Mouse (Mus musculus) neural tube, embryonic 11.5 days (tissue): ENCODE data around the gene Cdh13. TPM values are rescaled to one million over a fixed set of nuclear protein-coding genes. Genes with fewer than 3 reads are reported as not detected.

Source experiments
- ATAC-seq: fragments of 200-750 bp; cut with Nextera tagmentation; 2 replicates; pipeline ENCODE4 v1.8.0; 2017; ENCODE audit warnings: moderate number of reproducible peaks, mild to moderate bottlenecking, moderate TSS enrichment, moderate library complexity; ENCODE audit not compliant: insufficient read depth, low FRiP score, low TSS enrichment
- DNase-seq: peaks from one replicate; pipeline ENCODE4 v3.0.0-alpha.2; 2015; ENCODE audit warnings: low spot score
- H3K27ac ChIP-seq: fragments of 300-500 bp; sonication (generic); 2 replicates; pipeline ENCODE4 v1.5.1; 2014; ENCODE audit warnings: low read depth, mild to moderate bottlenecking, low read length
- H3K27me3 ChIP-seq: fragments of 300-500 bp; sonication (generic); 2 replicates; pipeline ENCODE4 v1.6.1; 2014; ENCODE audit warnings: mild to moderate bottlenecking, low read length, mixed read lengths; ENCODE audit not compliant: control insufficient read depth, insufficient read depth
- H3K36me3 ChIP-seq: fragments of 300-500 bp; sonication (generic); 2 replicates; pipeline ENCODE4 v1.6.1; 2014; ENCODE audit warnings: mild to moderate bottlenecking, low read length, moderate library complexity, mixed read lengths; ENCODE audit not compliant: control insufficient read depth, insufficient read depth
- H3K4me1 ChIP-seq: fragments of 300-500 bp; sonication (generic); 2 replicates; pipeline ENCODE4 v1.6.1; 2014; ENCODE audit warnings: low read length, mixed read lengths; ENCODE audit not compliant: control insufficient read depth, insufficient read depth
- H3K4me2 ChIP-seq: fragments of 300-500 bp; sonication (generic); 2 replicates; pipeline ENCODE4 v1.6.1; 2014; ENCODE audit warnings: low read depth, mild to moderate bottlenecking, moderate library complexity
- H3K4me3 ChIP-seq: fragments of 300-500 bp; sonication (generic); 2 replicates; pipeline ENCODE4 v1.5.1; 2014; ENCODE audit warnings: low read depth, low read length
- H3K9ac ChIP-seq: fragments of 300-500 bp; sonication (generic); 2 replicates; pipeline ENCODE4 v1.6.1; 2014; ENCODE audit warnings: mild to moderate bottlenecking, low read length
- H3K9me3 ChIP-seq: fragments of 300-500 bp; sonication (generic); 2 replicates; pipeline ENCODE4 v1.6.1; 2016; ENCODE audit warnings: low read length; ENCODE audit not compliant: control insufficient read depth
- WGBS: fragments of 180-500 bp; shearing (Covaris S2); extraction: QIAGEN DNeasy Blood & Tissue Kit; methylation state at CpG from one replicate; pipeline ENCODE4 v1.1.7; 2014; 5-methylcytosine and 5-hydroxymethylcytosine counted together
- polyA plus RNA-seq: library from polyadenylated mRNA; unstranded; fragments of >200 nt; fragmentation: Nextera tagmentation; extraction: Ambion mirVana; gene quantifications from 2 replicates; pipeline ENCODE4 v1.2.1, GENCODE M21; 2014

Cdh13 gene
- polyA plus RNA-seq, 1 experiment from 2014 or later = 20.5 TPM

DNA sequence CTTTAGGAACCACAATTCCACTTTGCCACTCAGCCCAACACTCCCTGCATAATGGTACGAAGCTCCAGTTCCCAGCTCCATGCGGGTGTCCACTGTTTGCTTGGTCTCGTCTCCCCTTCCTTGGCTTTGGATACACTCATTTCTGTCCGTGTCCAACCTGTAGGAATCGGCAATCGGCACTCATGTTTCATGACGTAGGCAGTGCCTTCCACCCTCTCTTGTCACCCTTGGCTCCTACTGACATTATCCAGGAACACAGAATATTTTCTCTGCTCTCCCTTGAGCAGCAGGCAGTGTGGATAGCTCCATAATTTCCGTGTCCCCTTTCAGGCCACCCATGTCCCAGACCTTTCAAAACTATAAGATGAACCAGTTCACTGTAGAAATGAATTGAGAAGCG, 97.2 kb downstream of the Cdh13 start:
- no peak overlapping the region for H3K4me3 ChIP-seq
- H3K9me3 ChIP-seq = no peaks in the 10 kb centered on the region
- no peak overlapping the region for H3K9ac ChIP-seq
- DNase-seq = no peak
- ATAC-seq = no peak
- H3K4me1 ChIP-seq = peaks cover 7% of the 10 kb centered on the region; the same call in 1 of the 2 replicates
- H3K27ac ChIP-seq = no peak overlapping the region
- no peaks in the 10 kb centered on the region for H3K27me3 ChIP-seq
- no peak overlapping the region for H3K4me2 ChIP-seq
- H3K36me3 ChIP-seq = no peaks in the 10 kb centered on the region
- WGBS = 74% methylated on average over 9 of the region's 9 CpGs

DNA sequence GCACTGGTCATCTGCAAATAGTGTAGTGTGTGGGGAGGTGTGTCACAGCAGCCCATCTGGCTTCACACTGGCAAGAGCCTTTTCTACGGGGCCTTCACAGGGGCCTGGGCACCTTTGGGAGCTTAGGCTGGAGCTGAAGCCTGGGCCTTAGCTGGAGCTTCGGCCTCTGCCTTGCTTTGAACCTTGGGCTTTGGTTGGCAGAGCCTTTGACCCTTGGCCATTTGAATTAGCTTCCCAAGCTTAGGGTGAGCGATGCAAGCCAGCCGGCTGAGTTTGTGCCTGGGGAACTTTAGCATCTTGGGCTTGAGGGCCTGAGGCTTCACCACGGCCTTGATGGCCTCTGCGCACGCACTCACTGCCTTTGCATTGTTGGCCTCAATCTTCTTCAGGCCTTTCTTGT, 98.1 kb downstream of the Cdh13 start:
- 84% methylated on average over 7 of the region's 7 CpGs for WGBS
- no peak for ATAC-seq
- Histone ChIP-seq H3K36me3 (no peaks in the 10 kb centered on the region), H3K4me3 (no peak overlapping the region), H3K27ac (no peak overlapping the region), H3K9me3 (no peaks in the 10 kb centered on the region), H3K9ac (no peak overlapping the region), H3K4me2 (no peak overlapping the region), H3K4me1 (peaks cover 7% of the 10 kb centered on the region; the same call in 1 of the 2 replicates), H3K27me3 (no peaks in the 10 kb centered on the region)
- DNase-seq = no peak

DNA sequence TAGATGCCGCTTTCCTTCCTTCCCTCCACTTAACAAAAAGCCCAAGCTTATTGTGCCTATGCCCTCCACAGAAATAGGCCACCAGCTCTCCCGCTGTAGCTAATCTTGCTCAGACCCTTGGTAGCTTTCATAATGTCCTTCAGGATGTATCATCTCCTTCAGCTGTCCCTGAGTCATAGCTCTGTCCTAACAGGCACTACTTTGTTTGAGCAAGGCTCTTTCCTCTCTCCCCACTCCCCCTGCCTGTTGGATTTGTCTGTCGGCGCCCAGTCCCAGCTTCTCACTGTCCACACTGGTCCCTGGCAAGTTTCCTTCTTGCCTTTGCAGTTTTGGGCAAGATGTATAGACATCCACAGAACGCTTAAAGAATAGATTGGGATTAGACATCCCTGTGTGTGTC, 100.8 kb downstream of the Cdh13 start:
- no peak overlapping the region for H3K9ac ChIP-seq
- no peak for ATAC-seq
- H3K4me1 ChIP-seq = peaks cover 3% of the 10 kb centered on the region; the same call in 1 of the 2 replicates
- no peak overlapping the region for H3K4me2 ChIP-seq
- no peak overlapping the region for H3K4me3 ChIP-seq
- no peak for DNase-seq
- no peaks in the 10 kb centered on the region for H3K9me3 ChIP-seq
- H3K27ac ChIP-seq = no peak overlapping the region
- WGBS = 96% methylated on average over 5 of the region's 5 CpGs
- H3K27me3 ChIP-seq = no peaks in the 10 kb centered on the region
- no peaks in the 10 kb centered on the region for H3K36me3 ChIP-seq

DNA sequence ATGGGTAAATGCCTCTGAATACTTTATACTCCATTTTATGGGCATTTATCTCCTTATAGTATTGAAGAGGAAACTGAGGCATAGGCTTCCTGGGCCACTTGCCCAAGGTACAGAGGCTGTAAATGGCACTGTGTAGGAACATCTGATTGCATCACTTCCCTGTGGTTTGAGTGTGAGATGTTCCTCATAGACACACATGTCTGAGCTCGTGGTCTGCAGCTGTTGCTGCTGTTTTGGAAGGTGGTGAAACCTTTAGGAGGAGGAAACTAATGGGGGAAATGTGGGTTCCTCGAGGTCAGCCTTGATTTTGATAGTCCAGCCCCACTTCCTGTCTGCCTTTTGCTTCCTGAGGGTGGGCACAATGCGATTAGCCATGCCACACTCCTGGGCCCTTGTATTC, 105.9 kb downstream of the Cdh13 start:
- H3K27me3 ChIP-seq = no peaks in the 10 kb centered on the region
- 78% methylated on average over 3 of the region's 3 CpGs for WGBS

DNA sequence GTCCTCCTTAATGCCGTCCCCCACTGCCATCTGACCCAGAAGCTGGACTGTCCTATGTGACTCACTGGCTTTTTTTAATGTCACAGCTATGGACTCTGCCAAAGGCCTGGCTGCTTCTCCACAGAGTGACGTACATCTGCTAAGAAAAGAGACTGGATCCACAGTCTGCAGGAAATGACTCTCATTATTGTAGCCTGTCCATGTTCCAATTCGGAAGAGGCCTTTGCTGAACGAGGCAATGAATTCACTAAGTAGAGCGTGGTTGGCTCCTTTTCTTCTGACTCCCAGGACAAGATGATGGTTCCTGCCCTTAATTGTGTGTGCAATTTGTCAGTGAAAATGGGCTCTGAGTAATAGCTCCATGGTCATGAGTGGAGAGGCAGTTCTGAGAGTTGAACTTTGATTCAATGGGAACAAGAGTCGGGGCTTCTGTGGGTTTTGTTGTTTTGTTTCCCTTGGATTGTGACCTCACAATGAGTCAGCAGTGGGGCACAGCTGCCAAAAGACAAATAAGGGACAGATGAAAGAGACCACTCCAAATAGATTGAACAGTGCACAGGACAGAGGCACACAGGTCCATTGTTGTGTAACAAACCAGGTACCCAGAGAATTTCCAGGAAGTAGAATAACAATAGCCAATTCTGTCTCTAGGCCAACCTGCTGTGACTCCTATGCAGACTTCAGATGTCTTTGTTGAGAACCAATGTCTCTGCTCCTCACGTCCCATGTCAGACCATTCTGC, 110.5 kb downstream of the Cdh13 start:
- Histone ChIP-seq H3K9ac (no peak overlapping the region), H3K9me3 (no peaks in the 10 kb centered on the region), H3K27me3 (no peaks in the 10 kb centered on the region), H3K4me1 (no peaks in the 10 kb centered on the region), H3K36me3 (no peaks in the 10 kb centered on the region), H3K4me3 (no peak overlapping the region), H3K27ac (no peak overlapping the region), H3K4me2 (no peak overlapping the region)
- whole genome bisulfite sequencing = 65% methylated on average over 7 of the region's 7 CpGs
- no peak for ATAC-seq
- DNase-seq = no peak

More for the DNA sequence above, 105.9 kb downstream of the Cdh13 start:
- H3K27ac ChIP-seq = no peak overlapping the region
- H3K4me1 ChIP-seq = no peaks in the 10 kb centered on the region
- no peaks in the 10 kb centered on the region for H3K36me3 ChIP-seq
- no peak overlapping the region for H3K9ac ChIP-seq
- no peak for DNase-seq
- no peaks in the 10 kb centered on the region for H3K9me3 ChIP-seq
- ATAC-seq = no peak
- no peak overlapping the region for H3K4me3 ChIP-seq
- H3K4me2 ChIP-seq = no peak overlapping the region

DNA sequence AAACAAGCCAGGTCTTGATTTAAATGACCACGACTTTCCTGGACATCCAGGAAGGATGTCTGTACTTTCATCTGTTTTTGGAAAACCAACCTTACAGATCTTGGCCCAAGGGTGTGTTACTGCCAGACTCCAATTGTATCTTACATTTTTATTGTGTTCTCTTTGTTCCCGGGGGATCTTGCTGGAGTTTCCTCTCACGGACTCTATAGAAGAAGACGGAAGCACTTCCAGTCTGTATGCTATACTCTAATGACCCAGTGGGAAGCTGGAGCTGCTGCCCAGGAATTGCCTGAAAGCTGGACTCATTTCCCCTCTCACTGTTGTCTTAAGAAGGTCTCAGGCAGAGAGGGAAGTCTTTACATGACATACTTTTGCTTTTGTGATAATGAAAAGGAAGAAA, 111.6 kb downstream of the Cdh13 start:
- no peaks in the 10 kb centered on the region for H3K9me3 ChIP-seq
- H3K36me3 ChIP-seq = no peaks in the 10 kb centered on the region
- H3K9ac ChIP-seq = no peak overlapping the region
- H3K27ac ChIP-seq = no peak overlapping the region
- H3K4me1 ChIP-seq = no peaks in the 10 kb centered on the region
- no peak overlapping the region for H3K4me2 ChIP-seq
- DNase-seq = no peak
- no peak overlapping the region for H3K4me3 ChIP-seq
- H3K27me3 ChIP-seq = no peaks in the 10 kb centered on the region
- ATAC-seq = no peak
- 67% methylated on average over 4 of the region's 4 CpGs for WGBS

DNA sequence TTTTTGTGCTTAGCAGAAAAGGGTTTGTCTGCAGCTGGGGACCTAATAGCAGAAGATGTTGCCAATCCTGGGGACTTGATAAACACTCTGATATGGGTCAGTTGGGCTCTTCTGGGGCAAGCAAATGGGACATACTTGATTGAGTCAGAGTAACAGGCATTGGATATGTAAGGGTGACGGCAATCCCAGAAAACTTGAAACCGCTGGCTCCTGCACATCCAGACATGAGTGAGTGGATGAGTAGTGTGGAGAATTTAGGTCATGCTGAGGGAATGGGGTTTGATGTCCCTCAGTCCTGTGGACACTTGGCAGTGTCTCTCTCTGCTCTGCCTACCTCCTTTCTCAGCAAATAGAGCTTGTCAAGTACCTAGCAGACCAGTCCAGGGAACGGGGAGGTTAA, 121.3 kb downstream of the Cdh13 start:
- WGBS = 86% methylated on average over 3 of the region's 3 CpGs

DNA sequence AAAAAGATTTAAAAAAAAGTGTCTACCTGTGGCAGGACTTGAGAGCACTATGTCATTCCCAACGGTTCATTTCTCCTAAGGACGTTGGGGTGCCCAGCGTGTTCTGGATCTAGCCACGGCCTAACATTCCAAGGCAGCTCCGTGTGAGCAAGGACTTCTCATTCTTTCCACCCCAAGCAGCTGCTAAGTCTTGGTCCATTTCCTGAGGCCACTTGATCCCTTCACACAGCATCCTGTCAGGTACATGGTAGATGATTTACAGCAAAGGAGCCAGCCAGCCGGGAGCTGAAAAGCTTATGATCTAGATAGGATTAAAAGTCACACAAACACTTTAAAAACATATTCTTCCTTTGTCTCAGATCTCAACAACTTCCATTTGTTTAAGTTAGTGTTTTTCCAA, 123.8 kb downstream of the Cdh13 start:
- Histone ChIP-seq H3K4me2 (no peak overlapping the region), H3K4me1 (no peaks in the 10 kb centered on the region), H3K27ac (no peak overlapping the region), H3K27me3 (no peaks in the 10 kb centered on the region), H3K4me3 (no peak overlapping the region), H3K9me3 (no peaks in the 10 kb centered on the region), H3K36me3 (no peaks in the 10 kb centered on the region), H3K9ac (no peak overlapping the region)
- WGBS = 86% methylated on average over 6 of the region's 6 CpGs
- no peak for DNase-seq
- no peak for ATAC-seq

More for the DNA sequence above, 121.3 kb downstream of the Cdh13 start:
- H3K4me3 ChIP-seq = no peak overlapping the region
- H3K4me2 ChIP-seq = no peak overlapping the region
- H3K9me3 ChIP-seq = no peaks in the 10 kb centered on the region
- H3K27ac ChIP-seq = no peak overlapping the region
- H3K9ac ChIP-seq = no peak overlapping the region
- H3K36me3 ChIP-seq = no peaks in the 10 kb centered on the region
- H3K4me1 ChIP-seq = no peaks in the 10 kb centered on the region
- H3K27me3 ChIP-seq = no peaks in the 10 kb centered on the region
- DNase-seq = no peak
- ATAC-seq = no peak

DNA sequence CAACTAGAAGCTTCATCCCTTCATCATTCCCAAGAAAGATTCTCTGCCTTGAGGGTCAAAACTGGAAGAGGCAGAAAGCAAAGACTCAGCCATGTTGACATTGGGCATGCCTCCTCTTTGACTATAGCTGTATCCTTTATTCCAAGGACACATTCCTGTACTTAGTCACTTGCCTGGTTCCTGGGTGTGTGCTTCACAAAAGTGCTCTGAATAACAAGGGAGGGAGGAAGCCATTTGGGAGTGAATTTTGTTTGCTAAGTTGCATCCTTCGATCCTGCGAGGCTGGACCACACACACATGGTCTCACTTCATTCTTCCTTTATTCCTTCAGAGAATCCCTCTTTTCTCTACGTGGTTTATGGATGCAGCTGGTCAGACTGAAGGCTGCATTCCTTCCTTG, 125.9 kb downstream of the Cdh13 start:
- ATAC-seq = no peak
- no peak for DNase-seq
- no peaks in the 10 kb centered on the region for H3K4me1 ChIP-seq
- no peak overlapping the region for H3K27ac ChIP-seq
- no peaks in the 10 kb centered on the region for H3K9me3 ChIP-seq
- H3K36me3 ChIP-seq = no peaks in the 10 kb centered on the region
- WGBS = 87% methylated on average over 3 of the region's 3 CpGs
- no peak overlapping the region for H3K4me2 ChIP-seq
- H3K9ac ChIP-seq = no peak overlapping the region
- no peaks in the 10 kb centered on the region for H3K27me3 ChIP-seq
- no peak overlapping the region for H3K4me3 ChIP-seq
